Mouse (Mus musculus): ENCODE measurements around the gene Pak1.

- TF ChIP-seq POLR2A (IDR thresholded peaks at IDR 0.05; ENCODE audit: insufficient read depth, low read depth, low read length) (no peak), CTCF (IDR thresholded peaks at IDR 0.05) (no peak), EP300 (IDR thresholded peaks at IDR 0.05; ENCODE audit: insufficient read depth, low read depth, low read length) (no peak)
These were observed 79.5 kb downstream of the Pak1 start for GRCm38 (mm10) chr7:97867866-97868265.
